Mouse (Mus musculus) CH12.LX (cell line): ENCODE data around the gene Tmem184a. TPM values are rescaled to one million over a fixed set of nuclear protein-coding genes. Genes with fewer than 3 reads are reported as not detected.
A peak's percentile ranks its signal among the peaks of the same experiment; 100 is the strongest.

Experiments
- DNase-seq: peaks from one replicate; pipeline ENCODE4 v3.0.0-alpha.2; 2013; ENCODE audit errors: extremely low read depth
- H3K27ac ChIP-seq: 2 replicates; pipeline ENCODE4 v1.5.1; 2012; ENCODE audit warnings: low read depth, mild to moderate bottlenecking, control low read depth, moderate library complexity; ENCODE audit not compliant: insufficient read depth
- H3K27me3 ChIP-seq: replicated peaks from 2 replicates; pipeline ENCODE3; 2012; ENCODE audit warnings: inconsistent platforms
- H3K36me3 ChIP-seq, 2 experiments: replicated peaks in 1 of 2; 2 replicates each; pipeline versions ENCODE3 to v1.6.1; 2012; ENCODE audit warnings: inconsistent platforms in 1 of 2, low read length in 1 of 2, mild to moderate bottlenecking in 1 of 2, mixed read lengths in 1 of 2, moderate library complexity in 1 of 2; ENCODE audit not compliant: control insufficient read depth in 1 of 2, insufficient read depth in 1 of 2
- H3K4me1 ChIP-seq, 2 experiments: 2 replicates each; pipeline ENCODE4 v1.6.1; 2012; ENCODE audit warnings: inconsistent platforms in 1 of 2, moderate library complexity in 1 of 2; ENCODE audit not compliant: insufficient read depth in 2 of 2, control insufficient read depth in 1 of 2
- H3K4me2 ChIP-seq: 2 replicates; pipeline ENCODE4 v1.6.1; 2012; ENCODE audit warnings: low read depth, mild to moderate bottlenecking, control low read depth; ENCODE audit not compliant: poor library complexity, insufficient read depth, severe bottlenecking
- H3K4me3 ChIP-seq, 3 experiments: fragments of 150-350 bp in 1 of 3; sonication (generic) in 1 of 3; replicated peaks in 1 of 3; 2 replicates each; pipeline versions ENCODE3 to v1.5.1; 2011 to 2012; ENCODE audit warnings: low read depth in 2 of 3, low read length in 2 of 3, mild to moderate bottlenecking in 2 of 3, moderate library complexity in 2 of 3, control low read depth in 1 of 3, improper control_type of control experiment in 1 of 3, inconsistent platforms in 1 of 3, mixed read lengths in 1 of 3; ENCODE audit not compliant: poor library complexity in 1 of 3
- H3K79me2 ChIP-seq: replicated peaks from 2 replicates; pipeline ENCODE4 v1.6.1; 2012; ENCODE audit warnings: mild to moderate bottlenecking, moderate library complexity; ENCODE audit not compliant: control insufficient read depth, poor library complexity, insufficient read depth, severe bottlenecking; ENCODE audit errors: extremely low read depth
- H3K9ac ChIP-seq: 2 replicates; pipeline ENCODE4 v1.6.1; 2012; ENCODE audit warnings: low read depth, mild to moderate bottlenecking, control low read depth, moderate library complexity; ENCODE audit not compliant: insufficient read depth
- H3K9me3 ChIP-seq: replicated peaks from 2 replicates; pipeline ENCODE3; 2012; ENCODE audit warnings: low read length, inconsistent platforms, mixed read lengths
- BHLHE40 ChIP-seq: IDR thresholded peaks from 2 replicates; pipeline ENCODE4 v1.6.1; 2011; ENCODE audit warnings: mild to moderate bottlenecking, low read depth, low read length, improper control_type of control experiment
- CTCF ChIP-seq, 2 experiments: IDR thresholded peaks in 1 of 2; conservative IDR thresholded peaks in 1 of 2; 2 replicates each; pipeline ENCODE4 v1.5.1; 2011 to 2012; ENCODE audit warnings: low read depth in 2 of 2, low read length in 2 of 2, improper control_type of control experiment in 1 of 2, inconsistent platforms in 1 of 2, mild to moderate bottlenecking in 1 of 2, moderate library complexity in 1 of 2
- ELF1 ChIP-seq: IDR thresholded peaks from 2 replicates; pipeline ENCODE4 v1.6.1; 2014; ENCODE audit warnings: low read depth, mild to moderate bottlenecking, inconsistent platforms, low read length, improper control_type of control experiment
- EP300 ChIP-seq: IDR thresholded peaks from 2 replicates; pipeline ENCODE4 v1.6.1; 2011; ENCODE audit warnings: low read length, improper control_type of control experiment
- JUN ChIP-seq: IDR thresholded peaks from 2 replicates; pipeline ENCODE4 v1.6.1; 2011; ENCODE audit warnings: low read depth, mild to moderate bottlenecking, low read length, improper control_type of control experiment, moderate library complexity; ENCODE audit not compliant: insufficient read depth
- MAFK ChIP-seq: IDR thresholded peaks from 2 replicates; pipeline ENCODE4 v1.6.1; 2011; ENCODE audit warnings: low read length, improper control_type of control experiment; ENCODE audit not compliant: insufficient replicate concordance
- POLR2A ChIP-seq: IDR thresholded peaks from 2 replicates; pipeline ENCODE4 v1.6.1; 2011; ENCODE audit warnings: low read depth, mild to moderate bottlenecking, improper control_type of control experiment, low read length
- POLR2AphosphoS2 ChIP-seq: IDR thresholded peaks from 2 replicates; pipeline ENCODE4 v1.6.1; 2011; ENCODE audit warnings: low read depth, low read length, improper control_type of control experiment
- ZKSCAN1 ChIP-seq: IDR thresholded peaks from 2 replicates; pipeline ENCODE4 v1.6.1; 2012; ENCODE audit warnings: low read depth, inconsistent platforms, low read length, improper control_type of control experiment, borderline replicate concordance
- dilution Hi-C: fragments of 300-500 bp; cut with MboI; formaldehyde crosslinking; loops from 2 replicates; pipeline ENCODE4 v1.14.3; 2020; ENCODE audit warnings: low sequenced_read_pairs; ENCODE audit not compliant: extremely low pct_unique_long_range_greater_than_20kb, extremely low pct_ligation_motif_present
- in situ Hi-C: fragments of 300-500 bp; cut with MboI; formaldehyde crosslinking; loops from 3 replicates; pipeline ENCODE4 v1.14.3; 2019; ENCODE audit warnings: low sequenced_read_pairs, low pct_ligation_motif_present, low pct_unique_long_range_greater_than_20kb, mixed read lengths
- polyA plus RNA-seq: library from polyadenylated mRNA; unstranded; fragments of >175 nt; gene quantifications from 2 replicates; pipeline ENCODE4 v1.2.1, GENCODE M21; 2012; ENCODE audit warnings: low read depth; ENCODE audit not compliant: insufficient read length
- total RNA-seq, 2 experiments: library from RNA; depleted of rRNA; stranded (reverse); fragments of 300-350 nt in 1 of 2; fragments of >200 nt in 1 of 2; gene quantifications; 2 replicates each; pipeline ENCODE4 v1.2.3; 2012 to 2014

The Tmem184a gene
- total and polyA plus RNA-seq, 3 experiments: 0.16 to 0.20 TPM; not detected in 1

DNA sequence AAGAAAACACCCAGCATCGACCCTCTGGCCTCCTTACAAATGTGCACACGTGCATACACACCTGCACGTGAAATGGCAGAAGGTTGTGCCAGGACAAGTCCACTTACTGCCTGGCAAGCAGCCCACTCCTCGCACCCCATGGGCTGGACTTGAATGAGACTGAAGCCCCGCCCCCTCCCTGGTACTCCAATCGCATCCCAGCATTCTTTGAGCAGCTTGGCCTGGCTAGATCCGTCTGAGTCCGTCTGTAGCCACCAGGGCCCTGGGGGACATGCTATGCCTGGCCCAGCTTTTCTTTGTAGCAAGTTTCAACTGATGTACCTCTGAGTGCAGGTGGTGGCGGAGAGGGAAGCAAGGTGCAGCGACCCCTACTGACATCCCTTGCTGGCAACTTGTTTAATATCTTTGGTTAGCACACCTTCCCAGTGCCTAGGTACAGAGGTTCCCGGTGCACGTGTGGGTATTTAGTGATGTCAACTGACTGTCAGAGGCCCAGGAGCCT lies 16.1 kb downstream of the Tmem184a start:
- Histone ChIP-seq H3K9me3 (no peaks in the 10 kb centered on the region), H3K27me3 (no peaks in the 10 kb centered on the region), H3K4me3 (no peak overlapping the region), H3K79me2 (no peaks in the 10 kb centered on the region), H3K4me2 (no peak overlapping the region), H3K36me3 (peaks cover 29 to 41% of the 10 kb centered on the region in 2 experiments), H3K9ac (no peak overlapping the region), H3K4me1 (no peaks in the 10 kb centered on the region), H3K27ac (no peak overlapping the region)
- DNase-seq: no peak
- dilution Hi-C loops: no loop called here
- TF ChIP-seq EP300 (no peak), CTCF (conservative IDR thresholded peaks at IDR 0.05 in 1 of 2, IDR thresholded peaks at IDR 0.05 in 1 of 2; ENCODE audit: low read depth in 2 of 2, low read length in 2 of 2) (0 out of 4 replicates have a peak, but pooled peaks of 1 of the 2 experiments have one; percentile 42), BHLHE40 (0 out of 2 replicates have a peak, but pooled peaks have one; percentile 19), JUN (no peak)
- in situ Hi-C loops: no loop called here

DNA sequence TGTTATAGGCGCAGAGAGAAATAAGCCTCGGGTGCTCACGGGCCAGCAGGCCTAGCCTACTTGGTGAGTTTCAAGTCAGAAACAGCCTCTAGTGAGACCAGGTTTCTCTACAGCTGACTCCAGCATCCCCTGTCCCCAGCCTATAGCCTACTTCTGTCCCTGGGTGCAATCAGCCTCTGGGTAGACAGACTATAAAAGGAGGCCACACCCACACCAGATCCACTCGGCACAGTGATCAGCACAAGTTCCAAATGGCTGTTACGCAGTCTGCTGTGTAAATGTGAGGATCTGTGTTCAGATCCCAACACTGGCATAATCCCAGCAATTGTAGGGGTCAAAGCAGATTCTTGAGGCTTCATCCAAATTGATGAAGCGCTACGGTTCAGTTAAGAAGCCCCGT lies 16.6 kb downstream of the Tmem184a start:
- Histone ChIP-seq H3K9me3 (no peaks in the 10 kb centered on the region), H3K4me2 (no peak overlapping the region), H3K4me1 (no peaks in the 10 kb centered on the region), H3K27ac (no peak overlapping the region), H3K36me3 (peaks cover 29 to 46% of the 10 kb centered on the region in 2 experiments), H3K4me3 (no peak overlapping the region), H3K79me2 (peaks cover under 1% of the 10 kb centered on the region; the same call in 1 of the 2 replicates), H3K9ac (no peak overlapping the region), H3K27me3 (no peaks in the 10 kb centered on the region)
- TF ChIP-seq POLR2A (no peak), ZKSCAN1 (no peak), POLR2AphosphoS2 (0 out of 2 replicates have a peak, but pooled peaks have one; percentile 33), ELF1 (no peak)
- DNase-seq: no peak
- in situ Hi-C loops: no loop called here
- dilution Hi-C loops: no loop called here

GRCm38 (mm10) chr5:139801880-139802279 lies 17.8 kb downstream of the Tmem184a start:
- no peak for TF ChIP-seq POLR2A
- TF ChIP-seq MAFK: no peak
- Histone ChIP-seq H3K27ac (no peak overlapping the region), H3K4me2 (no peak overlapping the region), H3K36me3 (peaks cover 32 to 59% of the 10 kb centered on the region in 2 experiments), H3K9ac (no peak overlapping the region), H3K79me2 (peaks cover 10% of the 10 kb centered on the region), H3K9me3 (no peaks in the 10 kb centered on the region), H3K4me3 (no peak overlapping the region), H3K27me3 (no peaks in the 10 kb centered on the region), H3K4me1 (no peaks in the 10 kb centered on the region)
- dilution Hi-C loops (no loop called here), in situ Hi-C loops (no loop called here)
- no peak for DNase-seq
